Mouse (Mus musculus) embryonic stem cell, embryonic (primary cell): Measurements from ENCODE around the gene Rflna.

Experiments
- CTCF ChIA-PET, 4 experiments: fragments of 300-600 bp in 2 of 4; fragments of 350-600 bp in 2 of 4; sonication (Branson Sonifier 250); formaldehyde crosslinking; loops; one replicate each; lab custom pipeline; 2022; ENCODE audit warnings: inconsistent platforms in 2 of 4; lab: Charles Lee
- POLR2A ChIA-PET, 4 experiments: fragments of 300-600 bp in 2 of 4; fragments of 350-600 bp in 2 of 4; sonication (Branson Sonifier 250); formaldehyde crosslinking; loops; one replicate each; lab custom pipeline; 2022; ENCODE audit warnings: antibody characterized with exemption in 4 of 4, inconsistent platforms in 1 of 4; lab: Charles Lee

Gene Rflna

DNA sequence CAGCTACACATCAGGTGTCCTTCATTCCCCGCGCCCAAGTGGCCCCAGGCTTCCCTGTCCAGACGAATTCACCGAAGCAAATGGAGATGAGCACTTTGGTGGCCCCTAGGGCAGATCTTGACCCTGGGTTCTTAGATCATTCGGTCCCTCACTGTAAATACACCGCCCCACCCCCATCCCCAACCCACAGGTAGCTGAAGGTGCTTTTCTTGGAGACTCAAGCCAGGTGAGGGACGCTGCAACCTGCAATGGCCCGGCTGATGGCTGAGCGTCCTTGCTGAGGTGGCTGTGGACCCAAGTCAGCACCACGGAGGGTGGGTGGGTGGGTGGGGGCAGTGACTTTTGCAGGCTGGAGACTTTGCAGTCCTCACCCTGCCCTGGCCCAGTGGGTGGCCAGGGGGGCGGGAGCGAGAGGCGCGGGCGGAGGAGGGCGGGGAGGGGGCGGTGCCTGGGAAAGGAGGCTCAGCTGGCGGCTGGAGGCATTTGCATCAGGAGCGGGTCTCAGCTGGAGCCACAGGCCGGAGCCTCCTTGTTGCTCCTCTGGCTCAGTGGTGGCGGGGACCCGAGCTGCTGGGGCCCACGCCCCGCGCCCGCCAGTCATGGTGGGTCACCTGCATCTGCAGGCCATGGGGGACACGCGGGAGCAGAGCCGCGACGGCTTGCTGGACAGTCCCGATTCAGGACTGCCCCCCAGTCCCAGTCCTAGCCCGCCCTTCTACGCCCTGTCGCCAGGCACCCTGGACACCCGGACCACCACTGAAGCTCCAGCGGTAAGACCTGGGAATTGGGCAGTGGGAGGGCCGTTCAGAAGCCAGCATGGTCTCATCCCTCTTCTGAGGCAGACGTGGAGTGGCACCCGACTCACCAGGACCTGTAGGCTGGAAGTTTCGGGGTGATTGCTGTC is at the start of gene Rflna:
Gene Rflna (plus strand): TSS at position 253 of the 904 bp plus-strand sequence.
- ChIA-PET CTCF (interaction anchor here (0.6 to 2.2 kb wide), 17 partner anchors 9 to 368 kb away, joined by 3 to 12 read pairs (median 4); no protein-coding TSS in a partner anchor), POLR2A (interaction anchor here (0.6 to 3.5 kb wide), 13 partner anchors 10 to 520 kb away, joined by 3 to 19 read pairs (median 4); partner anchors contain the start of gene Snrnp35 (in 1 of the 4))

DNA sequence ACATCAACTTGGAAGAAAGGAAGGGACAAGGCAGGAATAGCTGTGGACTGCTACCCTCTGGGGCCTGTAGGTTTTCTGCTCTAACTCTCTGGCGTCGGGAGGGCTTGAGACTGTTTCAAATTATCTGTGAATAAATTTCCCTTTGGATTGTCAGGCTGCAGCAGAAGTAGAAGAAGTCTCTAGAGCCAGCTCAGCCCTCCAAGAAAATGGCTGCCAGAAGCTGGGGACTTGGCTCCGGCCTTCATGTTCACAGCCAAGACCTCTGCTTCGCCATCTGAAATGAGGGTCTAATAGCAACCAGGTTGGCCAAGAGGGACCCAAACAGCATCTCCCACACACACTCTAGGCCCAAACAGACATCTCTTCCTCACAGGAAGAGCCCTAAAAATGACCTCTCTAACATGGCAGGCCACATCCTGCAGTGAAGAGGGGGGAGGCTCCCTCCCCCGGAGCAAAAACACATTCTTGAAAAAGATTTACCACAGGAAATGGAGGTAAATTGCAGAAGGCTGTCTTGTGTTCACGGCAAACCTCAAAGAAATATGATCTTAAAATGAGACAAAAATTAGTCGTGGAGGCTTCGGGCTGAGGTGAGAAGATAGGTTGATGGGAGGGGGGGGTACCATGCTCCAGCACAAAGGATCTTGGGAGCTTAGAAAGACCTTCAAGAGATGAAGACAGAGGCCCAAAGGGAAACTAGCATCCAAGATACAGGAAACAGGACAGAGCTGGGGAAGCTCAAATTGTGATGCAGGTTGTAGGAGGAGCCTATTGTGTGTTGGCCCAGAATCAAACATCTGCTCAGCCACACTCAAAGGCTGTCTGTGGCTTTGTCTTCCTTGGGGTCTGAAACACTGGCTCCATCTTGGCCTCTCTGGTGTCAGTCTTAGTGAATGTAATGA is 48.4 kb upstream of the Rflna start:
- POLR2A ChIA-PET = interaction anchor here in 1 of 4 experiments (0.6 kb wide), 1 partner anchor 324 kb away, joined by 8 read pairs; no protein-coding TSS in a partner anchor

DNA sequence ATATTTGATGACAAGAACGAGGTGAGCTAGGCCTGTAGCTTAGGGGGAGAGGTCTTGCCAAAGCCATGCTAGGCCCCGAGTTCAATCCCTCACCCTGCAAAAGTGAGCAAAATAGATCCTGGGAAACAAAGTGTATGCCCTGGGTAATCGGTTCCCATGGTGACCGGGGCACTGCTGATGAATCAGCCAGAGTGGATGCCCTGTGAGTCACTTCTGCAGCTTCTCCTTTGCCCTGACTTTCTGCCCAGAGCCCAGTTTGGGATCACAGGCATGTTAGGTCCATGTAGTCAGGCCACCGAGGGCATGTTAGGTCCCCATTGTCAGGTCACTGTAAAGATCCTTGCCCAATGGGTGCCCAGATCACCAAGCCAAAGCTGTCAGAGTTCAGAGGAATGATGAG is 45.5 kb upstream of the Rflna start:
- ChIA-PET CTCF (interaction anchor here in 1 of 4 experiments (0.6 kb wide), 1 partner anchor 1277 kb away, joined by 9 read pairs; no protein-coding TSS in a partner anchor), POLR2A (interaction anchor here in 1 of 4 experiments (1.7 kb wide), 1 partner anchor 46 kb away, joined by 3 read pairs; the partner anchor contains the start of gene Rflna)

More for the DNA sequence above, 48.4 kb upstream of the Rflna start:
- CTCF ChIA-PET = interaction anchor here in 1 of 4 experiments (1.6 kb wide), 1 partner anchor 177 kb away, joined by 4 read pairs; no protein-coding TSS in a partner anchor

DNA sequence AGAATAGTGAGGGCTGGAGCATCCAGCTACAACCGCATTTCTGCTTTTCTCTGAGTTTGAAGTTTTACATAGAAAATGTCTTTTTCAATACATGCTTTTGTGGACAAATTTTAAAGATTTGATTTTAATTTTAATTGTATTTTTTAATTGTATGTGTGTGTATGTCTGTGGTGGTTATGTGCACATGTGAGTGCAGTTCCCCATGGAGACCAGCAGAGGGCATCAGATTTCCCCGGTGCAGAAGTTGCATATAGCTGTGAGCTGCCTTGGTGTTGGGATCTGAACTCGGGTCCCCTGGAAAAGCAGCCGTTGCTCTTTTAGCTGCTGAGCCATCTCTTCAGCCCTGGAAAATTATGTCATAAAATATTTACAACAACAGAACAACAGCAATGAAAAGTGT is 43.9 kb upstream of the Rflna start:
- CTCF ChIA-PET = interaction anchor here in 2 of 4 experiments (0.7 to 3.0 kb wide), 4 partner anchors 8 to 59 kb away, joined by 3 to 8 read pairs (median 3); no protein-coding TSS in a partner anchor

DNA sequence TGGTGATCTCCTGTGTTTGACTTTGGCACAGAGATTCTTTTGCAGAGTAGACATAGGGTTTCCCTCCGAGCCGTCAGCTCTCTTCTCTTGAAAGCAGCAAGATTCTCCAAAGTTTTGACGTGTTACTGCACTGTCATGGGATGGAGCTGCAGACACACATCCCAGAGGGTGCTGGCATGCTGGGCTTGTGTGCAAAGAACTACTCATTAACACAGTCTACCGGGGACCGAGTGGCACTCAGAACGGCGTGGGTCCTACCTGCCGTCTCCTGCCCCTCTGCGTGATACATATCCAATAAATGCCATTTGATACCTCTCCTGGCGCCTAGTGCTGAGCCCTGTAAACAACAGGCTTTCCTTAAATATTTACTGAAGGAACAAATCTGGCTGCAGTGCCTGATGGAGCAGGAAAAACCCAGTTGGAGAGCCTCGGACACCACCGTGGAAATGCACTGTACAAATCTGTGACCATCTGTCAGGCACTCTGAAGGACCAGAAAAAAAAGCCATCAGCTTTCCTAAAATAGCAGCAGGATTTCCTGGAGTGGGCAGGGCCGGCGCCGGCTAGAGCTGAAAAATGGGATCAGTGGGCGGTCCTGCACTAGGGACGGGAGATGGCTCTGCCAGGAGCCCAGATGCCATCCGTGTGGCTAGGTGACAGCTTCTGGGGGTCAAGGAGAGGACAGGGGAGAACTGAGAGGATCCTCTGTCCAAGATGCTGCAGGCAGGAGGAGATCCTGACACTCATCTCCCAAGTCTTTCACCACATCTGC is 42.7 kb upstream of the Rflna start:
- POLR2A ChIA-PET = no interaction called here
- CTCF ChIA-PET = interaction anchor here in 3 of 4 experiments (0.6 to 3.0 kb wide), 5 partner anchors 9 to 311 kb away, joined by 3 to 8 read pairs (median 6); no protein-coding TSS in a partner anchor

More for the DNA sequence above, 43.9 kb upstream of the Rflna start:
- POLR2A ChIA-PET = no interaction called here

DNA sequence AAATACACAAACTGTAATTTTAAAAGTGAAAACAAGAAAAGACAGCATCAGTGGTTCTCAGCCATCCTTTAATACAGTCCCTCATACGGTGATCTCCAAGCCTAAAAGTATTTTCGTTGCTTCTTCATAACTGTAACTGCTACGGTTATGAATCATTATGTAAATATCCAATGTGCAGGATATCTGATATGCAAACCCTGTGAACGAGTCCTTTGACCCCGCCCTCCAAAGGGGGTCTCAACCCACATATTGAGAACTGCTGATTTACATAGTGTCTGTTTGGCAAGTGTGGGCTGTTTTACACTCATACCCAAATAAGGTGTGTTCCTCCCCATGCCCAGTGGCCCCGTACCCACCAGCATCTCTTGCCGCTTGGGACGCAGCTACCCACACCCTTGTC is 41.6 kb upstream of the Rflna start:
- POLR2A ChIA-PET = interaction anchor here in 1 of 4 experiments (0.5 kb wide), 1 partner anchor 9 kb away, joined by 3 read pairs; no protein-coding TSS in a partner anchor

DNA sequence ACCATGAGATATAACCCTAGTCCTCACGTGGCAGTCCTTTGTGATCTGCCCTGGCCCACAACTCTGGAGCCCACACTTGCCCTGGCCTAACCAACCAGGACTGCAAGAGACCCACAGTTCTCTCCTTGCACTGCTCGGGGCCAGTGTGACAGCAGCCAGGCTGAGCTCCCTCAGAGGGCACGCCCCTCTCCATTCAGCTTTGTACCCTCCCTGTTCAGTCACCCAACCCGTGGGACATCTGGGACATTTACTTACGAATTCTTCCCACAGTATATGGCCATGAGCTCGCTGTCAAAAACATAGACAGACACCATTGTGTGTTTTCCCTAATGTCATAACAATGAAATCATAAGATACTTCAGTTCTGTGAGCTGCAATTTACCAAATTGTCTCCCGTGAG is 40.3 kb upstream of the Rflna start:
- CTCF ChIA-PET = no interaction called here
- POLR2A ChIA-PET = interaction anchor here in 2 of 4 experiments (0.5 to 0.7 kb wide), 2 partner anchors 33 to 191 kb away, joined by 3 read pairs; no protein-coding TSS in a partner anchor

More for the DNA sequence above, 41.6 kb upstream of the Rflna start:
- CTCF ChIA-PET = interaction anchor here in 1 of 4 experiments (0.6 kb wide), 1 partner anchor 283 kb away, joined by 7 read pairs; no protein-coding TSS in a partner anchor

DNA sequence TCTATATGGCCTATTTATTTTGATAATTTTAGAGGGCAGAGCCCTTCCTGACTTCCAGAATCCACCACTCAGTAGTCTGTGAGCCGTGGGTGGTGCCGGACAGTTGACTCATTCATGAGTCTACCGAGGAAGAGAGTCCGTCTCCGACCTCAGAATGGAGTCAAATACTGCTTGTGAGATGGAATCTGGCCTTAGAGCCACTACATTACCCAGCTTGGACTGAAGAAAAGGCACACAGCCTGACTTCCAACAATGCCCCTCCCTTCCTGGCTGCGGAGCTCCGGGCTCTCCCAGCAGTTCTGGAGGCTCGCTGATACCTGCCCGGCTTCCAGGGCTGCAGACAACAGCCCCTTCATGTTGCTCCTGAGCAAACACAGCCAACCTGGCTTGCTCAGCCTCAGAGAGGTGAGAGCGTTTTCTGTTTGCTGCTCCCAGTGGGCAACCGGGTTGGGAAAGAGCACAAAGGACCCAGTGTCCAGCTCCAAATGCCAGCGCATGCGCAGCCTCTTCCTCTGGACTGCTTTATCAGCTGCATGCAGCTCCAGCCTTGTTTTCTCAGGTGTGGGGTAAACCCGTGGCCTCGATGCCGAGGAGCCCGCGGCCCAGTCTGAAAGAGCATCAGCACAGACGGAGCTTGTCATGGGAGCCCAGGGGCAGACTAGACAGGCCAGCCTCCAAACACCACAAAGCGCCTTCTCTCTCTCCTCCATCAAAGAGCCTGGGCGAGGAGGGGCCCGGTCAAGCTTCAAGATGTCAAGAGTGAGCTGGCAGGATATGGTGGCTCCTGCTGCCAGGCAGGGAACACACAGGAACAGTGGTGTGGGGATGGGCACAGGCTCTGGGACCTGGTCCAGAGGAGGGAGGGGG is 39.0 kb upstream of the Rflna start:
- POLR2A ChIA-PET = interaction anchor here in 2 of 4 experiments (0.7 to 1.0 kb wide), 3 partner anchors 50 to 429 kb away, joined by 3 read pairs; no protein-coding TSS in a partner anchor
- CTCF ChIA-PET = interaction anchor here in 2 of 4 experiments (0.5 to 0.6 kb wide), 3 partner anchors 287 to 1034 kb away, joined by 3 read pairs; no protein-coding TSS in a partner anchor

DNA sequence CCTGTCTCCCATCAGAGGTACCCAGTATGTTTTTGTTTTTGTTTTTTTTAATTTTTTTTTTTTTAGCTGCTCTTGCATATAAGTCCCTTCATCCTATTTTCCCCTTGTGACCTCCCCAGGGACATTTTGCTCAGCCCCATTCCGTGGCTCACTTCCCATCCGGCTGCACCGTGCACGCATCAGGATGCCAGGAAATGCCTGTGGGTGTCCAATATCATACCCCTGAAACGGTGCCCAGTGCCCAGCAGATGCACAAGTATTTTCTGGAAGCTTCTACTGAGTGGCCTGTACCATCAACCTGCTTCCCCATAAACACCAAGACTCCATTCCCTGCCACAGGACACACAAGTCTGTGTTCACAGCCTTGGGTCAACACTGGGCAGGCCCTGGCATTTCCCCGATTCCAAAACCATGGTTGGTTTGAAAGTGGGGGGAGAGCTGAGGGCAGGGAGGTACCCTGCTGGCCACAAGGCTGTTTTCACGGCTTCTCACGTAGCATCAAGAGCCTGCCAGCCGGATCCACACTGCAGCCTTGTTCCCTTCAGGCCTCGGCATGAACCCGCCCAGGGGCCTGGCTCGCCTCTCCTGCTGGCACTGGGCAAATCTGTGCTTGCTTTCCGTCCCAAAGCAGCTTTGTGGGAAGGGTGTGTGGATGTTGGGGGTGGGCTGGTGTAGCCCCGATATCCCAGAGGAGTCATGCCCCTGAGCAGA is 36.2 kb upstream of the Rflna start:
- POLR2A ChIA-PET = no interaction called here
- CTCF ChIA-PET = interaction anchor here in 3 of 4 experiments (0.5 to 1.2 kb wide), 6 partner anchors 48 to 305 kb away, joined by 3 to 8 read pairs (median 4); no protein-coding TSS in a partner anchor

DNA sequence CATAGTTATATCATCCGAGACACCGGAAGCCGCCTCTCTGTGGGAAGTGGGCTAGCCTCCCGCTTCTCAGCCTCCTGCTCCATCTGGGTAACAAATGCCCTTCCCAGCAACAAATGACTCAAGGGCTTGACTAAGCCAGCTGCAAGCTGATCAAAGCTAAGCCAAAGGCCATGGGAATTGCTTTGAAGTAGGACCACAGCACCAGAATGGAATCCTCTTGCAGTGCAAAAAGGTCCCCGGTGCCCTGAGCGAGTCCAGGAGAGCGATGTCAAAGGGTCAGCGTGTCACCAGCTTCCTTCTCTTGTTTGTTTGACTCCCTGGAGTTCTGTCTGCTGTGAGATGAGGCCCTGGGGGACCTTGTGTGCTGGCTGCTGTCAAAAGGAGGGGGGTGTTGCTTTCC is 33.2 kb upstream of the Rflna start:
- ChIA-PET CTCF (interaction anchor here in 2 of 4 experiments (0.5 to 1.1 kb wide), 3 partner anchors 33 to 44 kb away, joined by 3 to 8 read pairs (median 4); partner anchors contain the start of gene Rflna (in 1 of the 2)), POLR2A (no interaction called here)

DNA sequence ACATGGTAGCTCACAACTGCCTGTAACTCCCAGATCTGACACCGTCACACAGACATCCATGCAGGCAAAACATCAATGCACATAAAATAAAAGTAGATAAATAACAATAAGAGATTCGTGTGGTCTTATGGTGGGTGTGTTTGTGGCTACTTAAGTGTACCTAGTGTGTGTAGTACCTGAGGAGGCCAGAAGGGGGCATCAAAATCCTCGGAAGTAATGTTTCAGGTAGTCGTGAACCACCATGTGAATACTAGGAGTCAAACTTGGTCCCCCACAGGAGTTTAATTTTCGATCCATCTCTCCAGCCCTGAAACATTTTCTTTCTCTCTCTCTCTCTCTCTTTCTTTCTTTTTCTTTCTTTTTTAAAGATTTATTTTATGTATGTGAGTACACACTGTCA is 16.8 kb upstream of the Rflna start:
- ChIA-PET POLR2A (interaction anchor here in 1 of 4 experiments (0.5 kb wide), 1 partner anchor 939 kb away, joined by 3 read pairs; no protein-coding TSS in a partner anchor), CTCF (interaction anchor here in 2 of 4 experiments (0.8 to 1.9 kb wide), 7 partner anchors 14 to 284 kb away, joined by 3 to 5 read pairs (median 3); no protein-coding TSS in a partner anchor)

DNA sequence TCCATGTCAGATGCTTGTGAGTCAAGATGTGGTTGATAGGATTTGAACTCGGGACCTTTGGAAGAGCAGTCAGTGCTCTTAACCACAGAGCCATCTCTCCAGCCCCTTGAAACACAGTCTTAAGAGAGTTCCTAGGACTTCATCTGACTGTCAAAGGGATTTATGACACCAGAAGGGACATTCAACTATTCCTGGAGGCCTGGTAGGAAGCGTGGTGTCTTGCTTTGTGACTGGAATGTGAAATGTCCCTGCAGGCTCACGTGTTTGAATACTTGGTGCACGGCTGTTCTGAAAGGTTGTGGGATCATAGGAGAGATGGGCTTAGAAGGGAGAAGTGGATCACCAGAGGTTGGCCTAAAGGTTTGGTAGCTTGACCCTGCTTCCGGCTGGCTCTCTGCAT is 16.4 kb upstream of the Rflna start:
- ChIA-PET CTCF (interaction anchor here in 3 of 4 experiments (0.5 to 1.9 kb wide), 7 partner anchors 11 to 284 kb away, joined by 3 to 11 read pairs (median 4); no protein-coding TSS in a partner anchor), POLR2A (interaction anchor here in 1 of 4 experiments (0.6 kb wide), 1 partner anchor 47 kb away, joined by 3 read pairs; no protein-coding TSS in a partner anchor)

DNA sequence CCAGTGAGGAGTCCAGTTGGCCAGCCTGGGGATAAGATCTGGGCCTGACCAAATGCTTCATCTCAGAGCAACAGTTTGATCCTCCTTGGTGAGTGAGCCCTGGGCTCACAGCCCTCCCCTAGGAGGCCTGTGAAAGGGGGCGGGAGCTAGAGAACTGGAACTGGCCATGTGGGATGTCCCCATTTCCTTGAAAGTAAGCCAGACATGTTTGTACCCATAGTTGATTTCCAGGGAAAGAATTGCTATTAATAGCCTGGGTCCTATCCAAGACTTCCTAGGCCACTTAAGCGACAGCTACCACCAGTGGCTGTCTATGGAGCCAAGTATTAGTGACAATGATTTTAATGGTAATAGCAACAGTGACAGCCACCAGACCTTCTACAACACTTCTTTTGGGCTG is 13.3 kb upstream of the Rflna start:
- ChIA-PET CTCF (interaction anchor here in 1 of 4 experiments (1.0 kb wide), 1 partner anchor 25 kb away, joined by 3 read pairs; no protein-coding TSS in a partner anchor), POLR2A (interaction anchor here in 1 of 4 experiments (0.6 to 0.8 kb wide), 2 partner anchors 10 to 260 kb away, joined by 3 read pairs; no protein-coding TSS in a partner anchor)

DNA sequence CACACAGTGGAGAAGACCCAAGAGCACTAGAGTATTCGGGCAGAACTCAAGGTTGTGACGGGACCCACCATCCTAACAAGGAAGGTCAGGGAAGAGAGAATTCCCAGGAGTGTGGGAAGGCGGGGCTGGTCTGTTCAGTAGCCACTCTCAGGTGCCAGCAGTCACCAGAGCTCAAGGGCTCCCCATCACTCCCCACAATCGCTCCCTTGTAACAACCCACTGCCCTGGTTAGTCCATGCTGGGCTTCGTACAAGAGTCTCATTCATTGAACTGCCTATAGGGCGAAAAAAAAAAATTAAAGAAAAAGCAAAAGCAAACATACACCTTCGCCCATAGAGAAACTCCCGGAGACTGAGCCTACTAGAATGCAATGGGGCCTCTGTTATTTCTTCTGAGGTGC is 10.7 kb upstream of the Rflna start:
- POLR2A ChIA-PET = no interaction called here
- CTCF ChIA-PET = interaction anchor here in 1 of 4 experiments (1.0 kb wide), 1 partner anchor 22 kb away, joined by 6 read pairs; no protein-coding TSS in a partner anchor

DNA sequence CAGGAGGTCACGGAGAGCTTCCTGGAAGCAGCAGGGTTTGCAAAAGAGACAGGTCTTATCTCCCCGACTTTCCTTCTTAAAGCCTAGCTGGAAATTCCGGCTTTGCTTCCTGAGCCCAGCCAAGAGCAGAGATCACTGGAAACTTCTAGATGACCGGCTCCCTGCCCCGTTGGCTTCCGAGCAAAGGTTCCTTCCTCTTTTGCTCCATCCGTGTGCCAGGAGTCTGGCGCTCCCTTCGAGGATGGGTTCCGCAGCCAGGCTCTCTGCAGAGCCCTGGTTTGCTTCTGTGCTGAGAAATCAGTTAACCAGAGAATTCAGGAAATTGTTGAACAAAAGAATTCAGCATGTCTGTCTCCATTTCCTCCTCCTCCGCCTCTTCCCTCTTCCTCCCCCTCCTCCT is 10.1 kb upstream of the Rflna start:
- POLR2A ChIA-PET = no interaction called here
- CTCF ChIA-PET = interaction anchor here in 1 of 4 experiments (1.0 kb wide), 1 partner anchor 21 kb away, joined by 6 read pairs; no protein-coding TSS in a partner anchor
